Mouse (Mus musculus) embryonic facial prominence, embryonic 12.5 days (tissue): ENCODE results near the gene Camk2b. TPM values are rescaled to one million over a fixed set of nuclear protein-coding genes. Genes with fewer than 3 reads are reported as not detected.
"Not testable (repeated sequence)": the region's sequence is repeated elsewhere in the genome, so short reads cannot be mapped to it uniquely, and the experiment has no call there.

Experiments
- ATAC-seq: fragments of 200-750 bp; cut with Nextera tagmentation; 2 replicates; pipeline ENCODE4 v1.8.0; 2017; ENCODE audit not compliant: insufficient number of reproducible peaks, insufficient read depth, low FRiP score, low TSS enrichment
- H3K27ac ChIP-seq: fragments of 300-500 bp; sonication (generic); 2 replicates; pipeline ENCODE4 v1.5.1; 2016; ENCODE audit warnings: mild to moderate bottlenecking
- H3K27me3 ChIP-seq: fragments of 300-500 bp; sonication (generic); 2 replicates; pipeline ENCODE4 v1.6.1; 2016; ENCODE audit warnings: mild to moderate bottlenecking, moderate library complexity
- H3K36me3 ChIP-seq: fragments of 300-500 bp; sonication (generic); 2 replicates; pipeline ENCODE4 v1.6.1; 2016; ENCODE audit warnings: mild to moderate bottlenecking
- H3K4me1 ChIP-seq: fragments of 300-500 bp; sonication (generic); 2 replicates; pipeline ENCODE4 v1.6.1; 2016
- H3K4me2 ChIP-seq: fragments of 300-500 bp; sonication (generic); replicated peaks from 2 replicates; pipeline ENCODE4 v1.6.1; 2016; ENCODE audit warnings: mild to moderate bottlenecking, moderate library complexity
- H3K4me3 ChIP-seq: fragments of 300-500 bp; sonication (generic); 2 replicates; pipeline ENCODE4 v1.5.1; 2016; ENCODE audit warnings: mild to moderate bottlenecking
- H3K9ac ChIP-seq: fragments of 300-500 bp; sonication (generic); 2 replicates; pipeline ENCODE4 v1.6.1; 2016; ENCODE audit warnings: mild to moderate bottlenecking, moderate library complexity
- H3K9me3 ChIP-seq: fragments of 300-500 bp; sonication (generic); 2 replicates; pipeline ENCODE4 v1.6.1; 2016; ENCODE audit warnings: mild to moderate bottlenecking, moderate library complexity
- WGBS: fragments of 180-500 bp; shearing (Covaris S2); methylation state at CpG from one replicate; pipeline ENCODE4 v1.1.7; 2016; 5-methylcytosine and 5-hydroxymethylcytosine counted together
- polyA plus RNA-seq: library from polyadenylated mRNA; unstranded; fragments of >200 nt; fragmentation: Nextera tagmentation; extraction: Ambion mirVana; gene quantifications from 2 replicates; pipeline ENCODE4 v1.2.1, GENCODE M21; 2016

Camk2b gene
- polyA plus RNA-seq: 2.4 and 2.6 TPM in 2 replicates

DNA sequence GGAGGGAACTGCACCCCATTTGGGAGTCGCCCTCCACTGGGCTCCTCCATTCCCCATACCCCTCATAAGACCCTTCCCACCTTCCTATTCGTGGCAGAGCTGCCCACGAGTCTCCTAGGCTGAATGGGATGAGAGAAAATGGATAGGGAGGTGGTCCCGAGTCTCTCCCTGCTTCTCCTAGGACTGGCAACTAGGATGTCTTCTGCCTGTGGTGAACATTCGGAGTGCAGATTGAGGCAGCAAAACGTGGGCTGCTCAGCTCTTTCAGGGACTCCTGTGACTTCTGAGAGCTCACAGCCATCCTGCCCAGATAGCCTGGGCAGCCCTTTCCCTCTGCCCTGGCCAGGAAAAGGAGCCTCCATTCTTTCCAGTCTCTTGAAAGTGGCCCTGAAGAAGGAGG lies at the start of gene Camk2b:
Gene Camk2b (minus strand): TSS at position 187 of the 400 bp plus-strand sequence.
- H3K36me3 ChIP-seq: no peaks in the 10 kb centered on the region
- H3K27me3 ChIP-seq: peaks cover 89% of the 10 kb centered on the region
- WGBS: 10% methylated on average over 6 of the region's 6 CpGs
- H3K4me3 ChIP-seq: peak within 1 kb of the TSS; percentile 54
- ATAC-seq: no peak
- H3K9me3 ChIP-seq: no peaks in the 10 kb centered on the region
- H3K4me1 ChIP-seq: peaks cover 13% of the 10 kb centered on the region
- peak within 1 kb of the TSS; percentile 95 for H3K4me2 ChIP-seq
- no peak within 1 kb of the TSS for H3K27ac ChIP-seq
- peak within 1 kb of the TSS; percentile 51 for H3K9ac ChIP-seq

- ATAC-seq: no peak
- no peak overlapping the region for H3K4me2 ChIP-seq
- H3K4me1 ChIP-seq: no peaks in the 10 kb centered on the region
- no peak overlapping the region for H3K9ac ChIP-seq
- H3K36me3 ChIP-seq: peaks cover 68% of the 10 kb centered on the region
- H3K27ac ChIP-seq: no peak overlapping the region
- 92% methylated on average over 5 of the region's 5 CpGs for WGBS
- H3K27me3 ChIP-seq: no peaks in the 10 kb centered on the region
- H3K9me3 ChIP-seq: no peaks in the 10 kb centered on the region
- no peak overlapping the region for H3K4me3 ChIP-seq
Measured at GRCm38 (mm10) chr11:6111734-6112484, 45.7 kb upstream of the Camk2b start.

DNA sequence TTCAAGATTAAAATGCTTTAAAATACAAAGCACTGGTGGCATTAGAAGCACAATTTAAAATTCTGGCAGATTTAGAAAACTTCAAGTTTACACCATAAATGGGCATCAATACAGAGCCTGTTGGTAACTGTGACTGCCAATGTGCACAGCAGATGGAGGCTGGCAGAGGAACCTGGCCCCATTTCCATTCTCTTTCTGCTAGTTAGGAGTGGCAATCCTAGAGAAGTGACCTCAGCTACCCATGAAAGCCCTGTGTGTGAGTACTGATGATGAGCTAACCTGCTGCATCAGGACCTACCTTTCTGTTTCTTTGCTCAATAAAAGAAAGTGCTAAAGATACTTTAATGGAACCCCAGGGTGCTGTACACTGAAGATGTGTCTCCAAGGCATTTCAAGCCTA lies 43.8 kb upstream of the Camk2b start:
- no peaks in the 10 kb centered on the region for H3K4me1 ChIP-seq
- ATAC-seq: no peak
- no peak overlapping the region for H3K27ac ChIP-seq
- no peak overlapping the region for H3K4me2 ChIP-seq
- H3K4me3 ChIP-seq: no peak overlapping the region
- H3K9ac ChIP-seq: no peak overlapping the region
- H3K27me3 ChIP-seq: no peaks in the 10 kb centered on the region
- no peaks in the 10 kb centered on the region for H3K9me3 ChIP-seq
- H3K36me3 ChIP-seq: peaks cover 74% of the 10 kb centered on the region

DNA sequence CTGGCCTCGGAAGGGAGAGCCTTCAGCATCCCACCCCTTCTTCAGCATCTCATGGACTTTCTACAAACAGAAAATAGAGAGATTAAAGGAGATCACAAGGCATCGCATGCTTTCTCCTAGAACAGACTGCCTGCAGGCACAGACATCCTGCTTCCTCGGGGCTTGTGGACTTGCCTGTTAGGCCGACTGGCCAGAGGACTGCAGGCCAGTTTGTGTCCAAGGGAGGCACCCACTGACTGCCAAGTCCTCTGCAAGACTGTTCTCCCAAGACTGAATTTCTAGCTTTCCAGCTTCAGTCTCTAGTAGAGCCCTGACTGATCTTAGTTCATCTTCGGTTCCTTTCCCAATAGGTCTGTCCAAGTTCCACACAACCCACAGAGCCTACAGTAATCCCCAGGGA lies 42.1 kb upstream of the Camk2b start:
- Histone ChIP-seq H3K4me2 (no peak overlapping the region), H3K4me3 (no peak overlapping the region), H3K27me3 (no peaks in the 10 kb centered on the region), H3K36me3 (peaks cover 66% of the 10 kb centered on the region), H3K9me3 (no peaks in the 10 kb centered on the region), H3K27ac (no peak overlapping the region), H3K9ac (no peak overlapping the region), H3K4me1 (no peaks in the 10 kb centered on the region)
- WGBS: 97% methylated on average over 5 of the region's 5 CpGs
- ATAC-seq: no peak

DNA sequence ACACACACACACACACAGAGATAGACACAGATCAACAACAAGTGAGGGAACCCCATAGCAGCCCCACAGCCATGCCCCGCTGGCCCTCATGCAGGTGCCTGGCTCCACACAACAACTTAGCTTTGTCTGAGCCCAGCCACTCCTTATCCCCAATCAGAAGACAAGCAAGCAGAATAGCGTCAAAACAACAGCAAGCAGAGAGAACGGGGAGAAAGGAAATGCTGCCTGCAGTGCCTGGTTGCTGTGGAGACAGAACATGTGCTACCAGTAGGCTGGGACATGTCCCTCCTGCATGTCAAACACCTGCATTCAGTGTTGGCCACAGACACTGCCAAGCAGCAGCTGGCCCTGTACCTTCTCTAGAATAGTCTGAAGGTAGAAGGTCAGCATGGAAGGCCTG lies 41.6 kb upstream of the Camk2b start:
- Histone ChIP-seq H3K27ac (no peak overlapping the region), H3K4me2 (no peak overlapping the region), H3K9ac (no peak overlapping the region), H3K4me3 (no peak overlapping the region), H3K27me3 (no peaks in the 10 kb centered on the region), H3K9me3 (no peaks in the 10 kb centered on the region), H3K4me1 (no peaks in the 10 kb centered on the region), H3K36me3 (peaks cover 60% of the 10 kb centered on the region)
- 86% methylated on average over 3 of the region's 3 CpGs for WGBS
- no peak for ATAC-seq

GRCm38 (mm10) chr11:6104734-6105133 lies 38.6 kb upstream of the Camk2b start:
- no peak for ATAC-seq
- no peaks in the 10 kb centered on the region for H3K27me3 ChIP-seq
- WGBS: 91% methylated on average over 5 of the region's 5 CpGs
- peaks cover 34% of the 10 kb centered on the region for H3K36me3 ChIP-seq
- H3K4me1 ChIP-seq: no peaks in the 10 kb centered on the region
- H3K9ac ChIP-seq: no peak overlapping the region
- H3K4me2 ChIP-seq: no peak overlapping the region
- H3K27ac ChIP-seq: no peak overlapping the region
- no peak overlapping the region for H3K4me3 ChIP-seq
- H3K9me3 ChIP-seq: no peaks in the 10 kb centered on the region

DNA sequence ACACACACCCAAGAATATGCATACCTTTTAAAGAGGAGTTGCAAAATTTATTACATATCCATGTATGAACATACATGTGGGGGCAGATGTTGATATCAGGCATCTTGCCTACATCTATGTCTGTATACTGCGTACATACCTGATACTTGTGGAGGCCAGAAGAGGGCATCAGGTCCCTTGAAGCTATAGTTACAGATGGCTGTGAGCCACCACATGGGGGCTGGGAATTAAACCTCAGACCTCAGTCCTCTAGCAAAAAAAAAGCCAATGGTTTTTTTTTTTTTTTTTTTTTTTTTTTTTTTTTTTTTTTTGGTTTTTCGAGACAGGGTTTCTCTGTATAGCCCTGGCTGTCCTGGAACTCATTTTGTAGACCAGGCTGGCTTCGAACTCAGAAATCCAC lies 30.5 kb upstream of the Camk2b start:
- ATAC-seq, H3K36me3 ChIP-seq, H3K4me1 ChIP-seq, H3K9me3 ChIP-seq, H3K27ac ChIP-seq, H3K9ac ChIP-seq, H3K27me3 ChIP-seq, H3K4me2 ChIP-seq, H3K4me3 ChIP-seq: not testable (repeated sequence)
- WGBS: 73% methylated on average over 3 of the region's 3 CpGs

DNA sequence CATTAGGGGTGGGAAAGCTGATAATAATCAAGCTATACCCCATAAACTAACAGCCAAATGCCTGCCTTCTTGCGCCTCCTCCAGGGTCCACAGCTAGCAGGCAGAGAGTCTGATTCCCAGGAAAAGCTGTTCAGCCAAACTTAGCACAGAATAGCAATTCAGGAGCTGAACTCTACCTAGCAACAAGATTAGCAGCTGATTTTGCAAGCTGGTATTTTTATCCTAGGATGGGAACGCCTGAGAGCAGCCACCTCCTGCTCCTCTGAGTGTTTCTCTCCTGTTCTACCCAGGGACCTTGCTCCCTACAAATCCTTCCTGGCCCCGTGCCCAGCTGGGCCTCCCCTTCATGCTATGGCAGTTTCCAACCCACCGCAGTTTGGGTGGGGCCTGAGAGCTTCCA lies 20.8 kb upstream of the Camk2b start:
- Histone ChIP-seq H3K27me3 (no peaks in the 10 kb centered on the region), H3K4me2 (no peak overlapping the region), H3K9me3 (no peaks in the 10 kb centered on the region), H3K27ac (no peak overlapping the region), H3K4me1 (no peaks in the 10 kb centered on the region), H3K9ac (no peak overlapping the region), H3K36me3 (no peaks in the 10 kb centered on the region), H3K4me3 (no peak overlapping the region)
- 72% methylated on average over 4 of the region's 4 CpGs for WGBS
- no peak for ATAC-seq

- H3K27ac ChIP-seq: no peak overlapping the region
- WGBS: 86% methylated on average over 2 of the region's 2 CpGs
- ATAC-seq: no peak
- H3K4me3 ChIP-seq: no peak overlapping the region
- H3K27me3 ChIP-seq: no peaks in the 10 kb centered on the region; the same call in 1 of the 2 replicates
- no peaks in the 10 kb centered on the region for H3K36me3 ChIP-seq
- H3K9me3 ChIP-seq: no peaks in the 10 kb centered on the region
- peaks cover 6% of the 10 kb centered on the region; the same call in 1 of the 2 replicates for H3K4me1 ChIP-seq
- no peak overlapping the region for H3K4me2 ChIP-seq
- no peak overlapping the region for H3K9ac ChIP-seq
Measured at GRCm38 (mm10) chr11:6078737-6079136, 12.6 kb upstream of the Camk2b start.

DNA sequence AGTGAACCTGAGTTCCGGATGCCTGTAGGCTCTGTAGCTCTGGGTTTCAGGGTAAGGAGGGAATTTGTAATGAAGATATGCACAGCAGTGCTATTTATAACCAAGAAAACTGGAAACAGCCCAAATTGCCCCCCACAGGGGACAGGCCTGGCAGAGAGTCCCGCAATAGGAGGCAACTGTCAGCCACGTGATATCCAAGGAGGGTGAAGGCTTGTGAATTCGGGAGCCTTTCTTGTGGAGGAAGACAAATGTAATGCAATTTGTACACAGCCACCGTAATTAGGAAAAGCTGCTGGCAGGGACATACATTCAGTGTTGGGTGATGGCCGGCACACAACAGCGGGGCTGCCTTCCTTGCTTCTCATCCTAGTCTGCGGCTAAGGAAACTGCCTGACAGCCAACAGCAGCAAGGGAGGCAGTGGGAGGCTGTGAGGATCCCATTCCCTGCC lies 9.5 kb upstream of the Camk2b start:
- Histone ChIP-seq H3K9me3 (no peaks in the 10 kb centered on the region), H3K36me3 (no peaks in the 10 kb centered on the region), H3K9ac (no peak overlapping the region), H3K27ac (no peak overlapping the region), H3K4me2 (no peak overlapping the region), H3K4me1 (peaks cover 6% of the 10 kb centered on the region; the same call in 1 of the 2 replicates), H3K27me3 (peaks cover 10% of the 10 kb centered on the region), H3K4me3 (no peak overlapping the region)
- ATAC-seq: no peak
- 42% methylated on average over 8 of the region's 8 CpGs for WGBS

GRCm38 (mm10) chr11:6068181-6068957 lies 2.2 kb upstream of the Camk2b start:
- H3K9me3 ChIP-seq: no peaks in the 10 kb centered on the region
- peak overlapping the region; percentile 18 for H3K4me3 ChIP-seq
- peaks cover 82% of the 10 kb centered on the region for H3K27me3 ChIP-seq
- WGBS: 8% methylated on average over 18 of the region's 19 CpGs
- H3K4me2 ChIP-seq: peak overlapping the region; percentile 40
- H3K9ac ChIP-seq: no peak overlapping the region
- no peak overlapping the region for H3K27ac ChIP-seq
- H3K36me3 ChIP-seq: no peaks in the 10 kb centered on the region
- peaks cover 13% of the 10 kb centered on the region for H3K4me1 ChIP-seq
- peak; percentile 37; the same call in 1 of the 2 replicates for ATAC-seq

DNA sequence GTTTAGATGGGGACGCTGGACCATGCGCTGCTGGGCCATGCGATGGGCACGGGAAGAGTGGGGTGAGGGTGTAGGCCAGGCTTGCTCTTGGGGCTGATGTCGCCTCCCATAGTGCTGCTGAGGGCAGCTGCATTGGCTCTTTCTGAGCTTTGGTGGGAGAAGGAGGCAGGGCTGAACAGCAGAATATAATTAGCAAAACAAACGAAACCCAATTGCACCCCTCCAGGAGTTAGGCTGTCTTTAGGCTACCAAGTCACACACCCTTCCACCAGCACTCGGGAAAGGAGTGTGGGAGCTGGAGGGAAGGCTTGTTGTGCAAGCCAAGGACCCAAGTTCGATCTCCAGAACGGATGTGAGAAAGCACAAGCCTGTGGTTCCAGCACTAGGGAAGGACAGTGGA lies 998 bp upstream of the Camk2b start:
- no peak overlapping the region for H3K4me2 ChIP-seq
- H3K27ac ChIP-seq: no peak overlapping the region
- WGBS: 32% methylated on average over 9 of the region's 9 CpGs
- peaks cover 94% of the 10 kb centered on the region for H3K27me3 ChIP-seq
- no peaks in the 10 kb centered on the region for H3K9me3 ChIP-seq
- H3K36me3 ChIP-seq: no peaks in the 10 kb centered on the region
- H3K4me1 ChIP-seq: peaks cover 13% of the 10 kb centered on the region
- no peak for ATAC-seq
- no peak overlapping the region for H3K9ac ChIP-seq
- no peak overlapping the region for H3K4me3 ChIP-seq
